Mouse (Mus musculus): Measurements from ENCODE around the gene Acat2.

DNA sequence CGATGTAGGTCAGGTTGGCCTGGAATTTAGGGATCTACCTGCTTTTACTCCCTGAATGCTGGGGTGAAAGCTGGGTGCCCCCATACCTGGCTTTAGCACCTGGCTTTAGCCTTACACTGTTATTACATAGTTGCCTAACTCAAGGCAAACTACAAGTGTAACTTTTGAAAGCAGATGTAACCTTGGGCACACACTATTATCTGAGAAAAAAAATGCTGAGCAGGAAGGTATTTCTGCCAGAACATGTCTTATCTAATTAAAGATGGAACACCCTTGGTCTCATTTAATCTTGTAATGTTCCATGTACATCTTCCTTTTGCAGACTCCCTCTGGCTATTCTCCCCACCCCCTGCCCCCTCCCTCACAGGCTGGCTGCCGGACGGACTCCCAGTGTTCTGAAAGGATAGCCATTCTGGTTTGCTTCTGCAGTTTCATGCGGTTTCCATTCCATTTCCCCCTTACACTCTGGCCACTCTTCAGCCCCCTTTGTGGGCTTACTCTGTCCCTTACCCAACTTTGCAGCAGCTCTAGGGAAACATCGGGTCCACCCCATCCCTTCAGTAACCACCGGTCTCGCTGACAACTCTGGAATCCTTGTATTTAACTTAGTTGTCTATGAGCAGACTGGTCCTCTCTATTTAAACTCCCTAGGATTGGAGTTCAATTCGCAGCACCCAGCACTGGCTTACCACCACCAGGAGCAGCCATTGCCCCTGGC is 18.8 kb downstream of the Acat2 start:
- TF ChIP-seq POLR2A (IDR thresholded peaks at IDR 0.05; ENCODE audit: extremely low read depth, insufficient read depth, low read length) (no peak), CTCF (IDR thresholded peaks at IDR 0.05; ENCODE audit: extremely low read depth, insufficient read depth, low read length) (no peak)

Data from cortical plate, adult 2 months (tissue).